Mouse (Mus musculus) heart, postnatal 0 days (tissue): Measurements from ENCODE around the gene Pkig.

Experiments
- CTCF ChIP-seq: IDR thresholded peaks from 2 replicates; pipeline ENCODE4 v1.5.1; 2016; ENCODE audit warnings: antibody characterized with exemption, control low read depth, low read depth
- EP300 ChIP-seq: IDR thresholded peaks from 2 replicates; pipeline ENCODE4 v1.6.1; 2016; ENCODE audit warnings: antibody characterized with exemption, low read depth

- TF ChIP-seq CTCF (no peak), EP300 (no peak)
Observed at GRCm38 (mm10) chr2:163690409-163691304, 32.5 kb downstream of the Pkig start.
